Mouse (Mus musculus) stomach, postnatal 0 days (tissue): ENCODE data around the gene Pdap1. TPM values are rescaled to one million over a fixed set of nuclear protein-coding genes. Genes with fewer than 3 reads are reported as not detected.

ENCODE experiments used
- ATAC-seq: fragments of 200-750 bp; cut with Nextera tagmentation; 2 replicates; pipeline ENCODE4 v1.8.0; 2017; ENCODE audit not compliant: low FRiP score, low TSS enrichment
- DNase-seq: peaks from one replicate; pipeline ENCODE4 v3.0.0-alpha.2; 2016; ENCODE audit warnings: low spot score
- H3K27ac ChIP-seq: fragments of 300-500 bp; sonication (generic); replicated peaks from 2 replicates; pipeline ENCODE4 v1.5.1; 2014; ENCODE audit warnings: mild to moderate bottlenecking, control low read depth
- H3K27me3 ChIP-seq: fragments of 300-500 bp; sonication (generic); 2 replicates; pipeline ENCODE4 v1.6.1; 2014; ENCODE audit warnings: low read length; ENCODE audit not compliant: control insufficient read depth, insufficient read depth
- H3K36me3 ChIP-seq: fragments of 300-500 bp; sonication (generic); 2 replicates; pipeline ENCODE4 v1.6.1; 2014; ENCODE audit warnings: low read length, mixed read lengths; ENCODE audit not compliant: control insufficient read depth, insufficient read depth
- H3K4me1 ChIP-seq: fragments of 300-500 bp; sonication (generic); replicated peaks from 2 replicates; pipeline ENCODE4 v1.6.1; 2014; ENCODE audit warnings: antibody characterized with exemption; ENCODE audit not compliant: control insufficient read depth, insufficient read depth
- H3K4me2 ChIP-seq: fragments of 300-500 bp; sonication (generic); replicated peaks from 2 replicates; pipeline ENCODE4 v1.6.1; 2014; ENCODE audit warnings: low read depth, mild to moderate bottlenecking, control low read depth, moderate library complexity
- H3K4me3 ChIP-seq: fragments of 300-500 bp; sonication (generic); 2 replicates; pipeline ENCODE4 v1.5.1; 2014; ENCODE audit warnings: low read depth, low read length, control low read depth
- H3K9ac ChIP-seq: fragments of 300-500 bp; sonication (generic); 2 replicates; pipeline ENCODE4 v1.6.1; 2014; ENCODE audit warnings: mild to moderate bottlenecking, low read length, control low read depth, mixed read lengths
- H3K9me3 ChIP-seq: fragments of 300-500 bp; sonication (generic); 2 replicates; pipeline ENCODE4 v1.6.1; 2016; ENCODE audit warnings: low read length; ENCODE audit not compliant: control insufficient read depth
- CTCF ChIP-seq: IDR thresholded peaks from 2 replicates; pipeline ENCODE4 v1.5.1; 2016; ENCODE audit warnings: antibody characterized with exemption, low read depth, mild to moderate bottlenecking, moderate library complexity
- EP300 ChIP-seq: optimal IDR thresholded peaks from 2 replicates; pipeline ENCODE3; 2016; ENCODE audit warnings: antibody characterized with exemption
- WGBS: fragments of 180-500 bp; shearing (Covaris S2); extraction: QIAGEN DNeasy Blood & Tissue Kit; methylation state at CpG from one replicate; pipeline ENCODE4 v1.1.7; 2014; 5-methylcytosine and 5-hydroxymethylcytosine counted together
- polyA plus RNA-seq: library from polyadenylated mRNA; unstranded; fragments of >200 nt; fragmentation: Nextera tagmentation; extraction: Ambion mirVana; gene quantifications from 2 replicates; pipeline ENCODE4 v1.2.1, GENCODE M21; 2015

The Pdap1 gene
- polyA plus RNA-seq, 1 experiment from 2014 or later = 62.0 TPM

- Histone ChIP-seq H3K9ac (no peak overlapping the region), H3K4me1 (peaks cover 2% of the 10 kb centered on the region; the same call in 1 of the 2 replicates), H3K36me3 (peaks cover 12% of the 10 kb centered on the region), H3K4me2 (no peak overlapping the region), H3K27ac (no peak overlapping the region), H3K4me3 (no peak overlapping the region), H3K9me3 (no peaks in the 10 kb centered on the region), H3K27me3 (no peaks in the 10 kb centered on the region)
- ATAC-seq (no peak), DNase-seq (no peak)
- TF ChIP-seq CTCF (no peak), EP300 (no peak)
- 42% methylated on average over 6 of the region's 6 CpGs for WGBS
These were observed 22.0 kb downstream of the Pdap1 start for GRCm38 (mm10) chr5:145118005-145118404.

GRCm38 (mm10) chr5:145116916-145117315, 23.1 kb downstream of the Pdap1 start:
- peaks cover 2% of the 10 kb centered on the region; the same call in 1 of the 2 replicates for H3K4me1 ChIP-seq
- H3K27me3 ChIP-seq = no peaks in the 10 kb centered on the region
- WGBS = 38% methylated on average over 10 of the region's 10 CpGs
- H3K27ac ChIP-seq = peak overlapping the region; percentile 86
- peaks cover 4% of the 10 kb centered on the region for H3K36me3 ChIP-seq
- H3K4me3 ChIP-seq = no peak overlapping the region
- H3K9me3 ChIP-seq = no peaks in the 10 kb centered on the region
- ATAC-seq (peak; percentile 18; the same call in 1 of the 2 replicates), DNase-seq (peak; percentile 72)
- peak; percentile 85 for TF ChIP-seq CTCF
- no peak for TF ChIP-seq EP300
- peak overlapping the region; percentile 34; the same call in 1 of the 2 replicates for H3K4me2 ChIP-seq
- peak overlapping the region; percentile 27; the same call in 1 of the 2 replicates for H3K9ac ChIP-seq

GRCm38 (mm10) chr5:145116316-145116715, 23.7 kb downstream of the Pdap1 start:
- no peak for TF ChIP-seq EP300
- Histone ChIP-seq H3K27me3 (no peaks in the 10 kb centered on the region), H3K4me3 (no peak overlapping the region)

GRCm38 (mm10) chr5:145115736-145116135, 24.3 kb downstream of the Pdap1 start:
- Histone ChIP-seq H3K27me3 (no peaks in the 10 kb centered on the region), H3K36me3 (peaks cover 2% of the 10 kb centered on the region; the same call in 1 of the 2 replicates), H3K4me3 (no peak overlapping the region), H3K4me1 (peaks cover 2% of the 10 kb centered on the region; the same call in 1 of the 2 replicates), H3K9me3 (no peaks in the 10 kb centered on the region), H3K27ac (peak overlapping the region; percentile 86), H3K4me2 (0 out of 2 replicates have a peak overlapping the region, but pooled peaks have one; percentile 34), H3K9ac (no peak overlapping the region)
- no peak for TF ChIP-seq EP300
- no peak for TF ChIP-seq CTCF
- WGBS = 87% methylated on average over 5 of the region's 5 CpGs
- no peak for ATAC-seq
- no peak for DNase-seq

More at GRCm38 (mm10) chr5:145116316-145116715, 23.7 kb downstream of the Pdap1 start:
- DNase-seq (peak; percentile 66), ATAC-seq (peak; percentile 60)
- H3K4me2 ChIP-seq = peak overlapping the region; percentile 34; the same call in 1 of the 2 replicates
- H3K9ac ChIP-seq = peak overlapping the region; percentile 35; the same call in 1 of the 2 replicates
- H3K4me1 ChIP-seq = peaks cover 2% of the 10 kb centered on the region; the same call in 1 of the 2 replicates
- no peaks in the 10 kb centered on the region for H3K9me3 ChIP-seq
- 13% methylated on average over 4 of the region's 4 CpGs for WGBS
- peak overlapping the region; percentile 86 for H3K27ac ChIP-seq
- H3K36me3 ChIP-seq = peaks cover 2% of the 10 kb centered on the region; the same call in 1 of the 2 replicates

- peak; percentile 74 for DNase-seq
These were observed 25.2 kb downstream of the Pdap1 start for GRCm38 (mm10) chr5:145114606-145115473.

More at GRCm38 (mm10) chr5:145114606-145115473, 25.2 kb downstream of the Pdap1 start:
- Histone ChIP-seq H3K4me2 (peak overlapping the region; percentile 85), H3K4me1 (peaks cover 2% of the 10 kb centered on the region; the same call in 1 of the 2 replicates), H3K36me3 (peaks cover 2% of the 10 kb centered on the region; the same call in 1 of the 2 replicates), H3K9me3 (no peaks in the 10 kb centered on the region), H3K9ac (peak overlapping the region; percentile 84), H3K4me3 (peak overlapping the region; percentile 74), H3K27ac (peak overlapping the region; percentile 88), H3K27me3 (no peaks in the 10 kb centered on the region)
- 12% methylated on average over 34 of the region's 40 CpGs for WGBS
- peak; percentile 38 for ATAC-seq
- TF ChIP-seq EP300 (no peak), CTCF (peak; percentile 18; the same call in 1 of the 2 replicates)
